Mouse (Mus musculus): ENCODE measurements around the gene Atp7a. TPM values are rescaled to one million over a fixed set of nuclear protein-coding genes. Genes with fewer than 3 reads are reported as not detected.

Atp7a gene
- total and polyA plus RNA-seq, 3 experiments, result 1.7 to 2.2 TPM; not detected in 1

DNA sequence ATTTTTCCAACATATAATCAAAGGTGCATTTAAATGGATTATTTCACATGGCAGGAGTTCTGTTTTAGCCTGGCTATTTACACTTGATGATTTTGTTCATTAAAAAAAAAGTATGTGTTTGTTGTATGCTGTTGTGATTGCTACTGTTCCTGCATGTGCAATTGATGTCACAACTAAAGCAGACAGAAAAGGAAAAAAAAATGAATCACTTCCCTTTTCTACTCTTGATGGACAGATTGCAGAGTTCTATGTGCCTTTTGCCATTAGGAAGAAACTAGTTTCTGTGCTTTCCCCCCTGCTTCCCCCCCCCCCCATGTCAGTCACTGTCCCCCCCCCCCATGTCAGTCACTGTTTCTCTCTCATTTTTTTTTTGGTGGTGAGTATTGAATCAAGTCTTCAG lies 4.0 kb downstream of the Atp7a start:
- Histone ChIP-seq H3K9ac (ENCODE audit: control insufficient read depth, low read depth, low read length, poor library complexity, severe bottlenecking) (no peak overlapping the region), H3K27me3 (ENCODE audit: control insufficient read depth in 1 of 2, insufficient read depth in 2 of 2, low read length in 2 of 2) (no peaks in the 10 kb centered on the region), H3K9me3 (replicated peaks; ENCODE audit: insufficient read depth, low read length) (no peaks in the 10 kb centered on the region), H3K4me3 (ENCODE audit: control insufficient read depth in 1 of 2, insufficient read depth in 1 of 2, low read depth in 2 of 2, low read length in 2 of 2) (no peak overlapping the region), H3K27ac (ENCODE audit: control insufficient read depth, low read depth, low read length) (no peak overlapping the region), H3K4me1 (ENCODE audit: control insufficient read depth in 1 of 2, insufficient read depth in 2 of 2, low read length in 2 of 2) (peaks cover 0 to 1% of the 10 kb centered on the region in 2 experiments; a peak in 1 of 4 replicates), H3K36me3 (ENCODE audit: control insufficient read depth in 1 of 2, insufficient read depth in 2 of 2, low read length in 2 of 2) (peaks cover 0 to 2% of the 10 kb centered on the region in 2 experiments; a peak in 2 of 4 replicates), H3K79me2 (ENCODE audit: control insufficient read depth, insufficient read depth, low read length, poor library complexity) (peaks cover 5% of the 10 kb centered on the region)
- no peak for DNase-seq (ENCODE audit: low read depth, low spot score)
- peak; percentile 77 for TF ChIP-seq ZNF384 (IDR thresholded peaks at IDR 0.05; ENCODE audit: low read depth, low read length)
- TF ChIP-seq POLR2AphosphoS5 (IDR thresholded peaks at IDR 0.05; ENCODE audit: borderline replicate concordance, low read depth, low read length), result no peak

DNA sequence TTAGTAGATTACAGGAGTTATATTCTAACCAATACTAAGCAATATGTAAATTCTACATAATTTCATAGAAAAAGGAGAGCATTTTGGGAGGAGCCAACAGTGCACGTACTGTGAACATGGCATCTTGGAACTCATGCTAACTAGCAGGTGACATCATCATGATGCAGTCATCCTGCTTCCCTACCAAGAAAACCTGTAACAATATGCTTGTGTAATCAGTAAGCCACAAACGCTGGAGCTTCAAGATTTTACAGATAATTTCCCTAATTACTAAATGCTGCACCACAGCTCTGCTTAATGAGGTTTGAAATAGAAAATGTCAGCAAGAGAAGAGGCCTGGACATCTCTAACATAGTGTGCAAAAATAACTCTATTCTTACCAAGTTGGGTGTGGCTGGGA lies 8.7 kb downstream of the Atp7a start:
- Histone ChIP-seq H3K4me3 (ENCODE audit: control insufficient read depth in 1 of 2, insufficient read depth in 1 of 2, low read depth in 2 of 2, low read length in 2 of 2) (no peak overlapping the region), H3K9ac (ENCODE audit: control insufficient read depth, low read depth, low read length, poor library complexity, severe bottlenecking) (no peak overlapping the region), H3K36me3 (ENCODE audit: control insufficient read depth in 1 of 2, insufficient read depth in 2 of 2, low read length in 2 of 2) (0 out of 4 replicates have a peak, but pooled peaks cover 0 to 2% of the 10 kb centered on the region in 2 experiments), H3K79me2 (ENCODE audit: control insufficient read depth, insufficient read depth, low read length, poor library complexity) (no peaks in the 10 kb centered on the region), H3K9me3 (replicated peaks; ENCODE audit: insufficient read depth, low read length) (no peaks in the 10 kb centered on the region), H3K27me3 (ENCODE audit: control insufficient read depth in 1 of 2, insufficient read depth in 2 of 2, low read length in 2 of 2) (no peaks in the 10 kb centered on the region), H3K4me1 (ENCODE audit: control insufficient read depth in 1 of 2, insufficient read depth in 2 of 2, low read length in 2 of 2) (no peaks in the 10 kb centered on the region), H3K27ac (ENCODE audit: control insufficient read depth, low read depth, low read length) (no peak overlapping the region)
- TF ChIP-seq ETS1 (IDR thresholded peaks at IDR 0.05; ENCODE audit: low read depth, low read length) (peak; percentile 51; the same call in 1 of the 2 replicates), EP300 (IDR thresholded peaks at IDR 0.05; ENCODE audit: low read depth in 1 of 2, low read length in 2 of 2) (no peak)
- DNase-seq (ENCODE audit: low read depth, low spot score), result no peak

DNA sequence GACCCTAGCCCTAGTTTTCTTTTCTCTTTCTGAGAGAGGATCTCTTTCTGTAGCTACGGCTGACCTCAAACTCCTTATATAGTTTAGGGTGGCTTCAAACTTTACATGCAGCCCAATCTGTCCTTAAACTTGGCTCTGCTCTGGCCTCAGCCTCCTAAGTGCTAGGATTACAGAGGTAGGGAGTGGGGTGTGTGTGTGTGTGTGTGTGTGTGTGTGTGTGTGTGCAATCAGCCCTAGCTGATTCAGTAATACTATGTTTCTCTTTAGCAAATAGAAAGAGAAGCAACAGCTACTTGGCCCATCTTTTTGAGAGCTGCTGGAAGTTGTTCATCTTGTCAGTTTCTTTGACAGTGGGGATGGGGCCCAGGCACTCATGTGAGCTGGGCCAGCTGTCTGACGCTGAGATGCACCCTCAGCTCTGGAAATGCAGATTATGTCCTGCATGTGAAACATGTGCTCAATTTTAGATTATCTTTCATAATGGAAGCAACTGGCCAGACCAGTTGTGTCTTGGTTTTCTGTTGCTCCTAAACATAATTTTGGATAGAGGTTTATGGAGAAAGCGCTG lies 10.2 kb downstream of the Atp7a start:
- TF ChIP-seq JUND (IDR thresholded peaks at IDR 0.05; ENCODE audit: low read depth, low read length) (no peak), CHD2 (IDR thresholded peaks at IDR 0.05; ENCODE audit: low read length) (no peak), MAFK (IDR thresholded peaks at IDR 0.05; ENCODE audit: borderline replicate concordance, low read depth, low read length) (no peak)
- H3K4me1 ChIP-seq (ENCODE audit: control insufficient read depth in 1 of 2, insufficient read depth in 2 of 2, low read length in 2 of 2), result peaks cover 0 to 2% of the 10 kb centered on the region in 2 experiments; a peak in 1 of 4 replicates
- no peak overlapping the region for H3K27ac ChIP-seq (ENCODE audit: control insufficient read depth, low read depth, low read length)
- H3K9me3 ChIP-seq (replicated peaks; ENCODE audit: insufficient read depth, low read length), result no peaks in the 10 kb centered on the region
- DNase-seq (ENCODE audit: low read depth, low spot score), result no peak
- no peak overlapping the region for H3K9ac ChIP-seq (ENCODE audit: control insufficient read depth, low read depth, low read length, poor library complexity, severe bottlenecking)
- no peak overlapping the region for H3K4me3 ChIP-seq (ENCODE audit: control insufficient read depth in 1 of 2, insufficient read depth in 1 of 2, low read depth in 2 of 2, low read length in 2 of 2)
- H3K27me3 ChIP-seq (ENCODE audit: control insufficient read depth in 1 of 2, insufficient read depth in 2 of 2, low read length in 2 of 2), result no peaks in the 10 kb centered on the region
- H3K36me3 ChIP-seq (ENCODE audit: control insufficient read depth in 1 of 2, insufficient read depth in 2 of 2, low read length in 2 of 2), result 0 out of 4 replicates have a peak, but pooled peaks cover 0 to 2% of the 10 kb centered on the region in 2 experiments
- H3K79me2 ChIP-seq (ENCODE audit: control insufficient read depth, insufficient read depth, low read length, poor library complexity), result no peaks in the 10 kb centered on the region

All from MEL (cell line).